Mouse (Mus musculus) spleen, postnatal 4 days (tissue): ENCODE results near the gene Tnnc1.

Source experiments
- DNase-seq, 2 experiments: peaks; one replicate each; pipeline ENCODE4 v3.0.0; 2022; ENCODE audit warnings: low spot score in 2 of 2

The Tnnc1 gene

GRCm38 (mm10) chr14:31184195-31184594, 23.9 kb upstream of the Tnnc1 start:
- no peak for DNase-seq

GRCm38 (mm10) chr14:31186656-31187055, 21.5 kb upstream of the Tnnc1 start:
- no peak for DNase-seq

GRCm38 (mm10) chr14:31188771-31189181, 19.3 kb upstream of the Tnnc1 start:
- DNase-seq: no peak

- no peak for DNase-seq
These were observed 18.8 kb upstream of the Tnnc1 start for GRCm38 (mm10) chr14:31189348-31189747.

- no peak for DNase-seq
These were observed 16.2 kb upstream of the Tnnc1 start for GRCm38 (mm10) chr14:31191936-31192335.

GRCm38 (mm10) chr14:31193791-31194190, 14.3 kb upstream of the Tnnc1 start:
- no peak for DNase-seq

GRCm38 (mm10) chr14:31194441-31194840, 13.7 kb upstream of the Tnnc1 start:
- no peak for DNase-seq

- no peak for DNase-seq
These were observed 13.1 kb upstream of the Tnnc1 start for GRCm38 (mm10) chr14:31194891-31195513.

GRCm38 (mm10) chr14:31195521-31195920, 12.6 kb upstream of the Tnnc1 start:
- no peak for DNase-seq

- no peak for DNase-seq
These were observed 12.1 kb upstream of the Tnnc1 start for GRCm38 (mm10) chr14:31195968-31196367.

- DNase-seq: no peak
These were observed 10.3 kb upstream of the Tnnc1 start for GRCm38 (mm10) chr14:31197547-31198516.

- DNase-seq: no peak
These were observed 8.5 kb upstream of the Tnnc1 start for GRCm38 (mm10) chr14:31199599-31199998.

- DNase-seq: no peak
These were observed 8.1 kb upstream of the Tnnc1 start for GRCm38 (mm10) chr14:31200038-31200437.

GRCm38 (mm10) chr14:31204844-31205243, 3.3 kb upstream of the Tnnc1 start:
- DNase-seq: no peak

GRCm38 (mm10) chr14:31205244-31205561, 2.9 kb upstream of the Tnnc1 start:
- DNase-seq: no peak

GRCm38 (mm10) chr14:31205562-31206467, 2.3 kb upstream of the Tnnc1 start:
- no peak for DNase-seq

GRCm38 (mm10) chr14:31206472-31206981, 1.6 kb upstream of the Tnnc1 start:
- peak; percentile 95 to 99 for DNase-seq

GRCm38 (mm10) chr14:31207070-31207830, 862 bp upstream of the Tnnc1 start:
- no peak for DNase-seq

GRCm38 (mm10) chr14:31209133-31209557, 1.0 kb downstream of the Tnnc1 start:
- DNase-seq: no peak

- DNase-seq: no peak
These were observed 3.7 kb downstream of the Tnnc1 start for GRCm38 (mm10) chr14:31211854-31212253.

GRCm38 (mm10) chr14:31212499-31212898, 4.4 kb downstream of the Tnnc1 start:
- DNase-seq: no peak
